Mouse (Mus musculus): ENCODE results near the gene Gigyf1. TPM values are rescaled to one million over a fixed set of nuclear protein-coding genes. Genes with fewer than 3 reads are reported as not detected.

The Gigyf1 gene
- polyA plus RNA-seq, 1 experiment from 2014 or later, result 15.9 TPM

DNA sequence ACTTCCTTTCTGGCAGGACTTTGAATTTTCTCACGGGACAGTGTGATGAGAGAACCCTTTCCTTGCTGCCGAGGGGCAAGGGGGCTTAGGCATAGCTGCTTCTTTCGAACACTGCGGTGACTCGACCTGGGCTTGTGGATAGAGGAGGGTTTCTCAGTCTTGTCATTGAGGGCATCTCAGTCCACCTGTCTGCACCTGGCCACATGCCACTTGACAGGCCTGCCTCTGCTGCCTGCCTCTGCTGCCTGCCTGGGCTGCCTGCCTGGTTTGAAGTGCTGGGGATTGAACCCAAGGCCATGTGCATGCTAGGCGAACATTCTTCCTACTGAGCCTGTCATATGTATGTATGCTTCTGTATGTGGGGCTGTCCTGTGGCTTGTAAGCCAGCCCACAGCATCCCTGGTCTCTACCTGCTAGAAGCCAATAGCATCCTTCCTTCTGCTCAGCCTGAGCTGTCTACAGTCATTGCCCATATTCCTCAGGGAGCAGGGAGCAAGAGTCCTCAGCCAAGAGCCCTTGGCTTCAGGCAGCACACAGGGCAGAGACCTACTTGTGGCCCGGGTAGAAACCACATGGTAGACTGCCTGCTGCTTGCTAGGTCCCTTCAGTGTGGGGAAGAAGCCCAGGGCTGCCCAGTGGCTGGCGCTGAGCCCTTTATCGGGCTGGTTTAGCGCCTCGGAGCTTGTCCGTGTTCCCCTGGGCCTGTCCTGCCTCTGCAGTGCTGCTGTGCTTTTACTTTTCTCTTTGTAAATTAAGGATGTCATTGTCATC is 4.2 kb upstream of the Gigyf1 start:
- DNase-seq (ENCODE audit: low spot score), result no peak

DNA sequence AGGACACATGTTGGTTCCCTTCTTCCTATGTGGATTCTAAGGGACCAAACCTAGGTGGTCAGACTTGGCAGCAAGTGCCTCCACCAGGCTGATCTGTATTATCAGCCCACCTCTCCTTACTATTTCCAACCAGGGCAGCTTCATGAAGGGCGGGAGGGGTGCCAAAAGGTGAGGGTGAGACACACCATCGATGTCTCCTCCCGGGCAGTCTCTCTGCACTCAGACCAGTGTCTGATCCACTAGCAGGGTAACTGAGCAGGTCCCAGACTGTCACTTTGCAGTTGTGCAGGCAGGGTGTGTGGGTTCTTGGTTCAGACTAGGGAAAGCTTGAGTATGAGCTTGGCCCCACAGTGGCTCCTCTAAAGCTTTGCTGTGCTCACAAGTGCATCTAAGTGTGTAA is 3.5 kb upstream of the Gigyf1 start:
- no peak for DNase-seq (ENCODE audit: low spot score)

DNA sequence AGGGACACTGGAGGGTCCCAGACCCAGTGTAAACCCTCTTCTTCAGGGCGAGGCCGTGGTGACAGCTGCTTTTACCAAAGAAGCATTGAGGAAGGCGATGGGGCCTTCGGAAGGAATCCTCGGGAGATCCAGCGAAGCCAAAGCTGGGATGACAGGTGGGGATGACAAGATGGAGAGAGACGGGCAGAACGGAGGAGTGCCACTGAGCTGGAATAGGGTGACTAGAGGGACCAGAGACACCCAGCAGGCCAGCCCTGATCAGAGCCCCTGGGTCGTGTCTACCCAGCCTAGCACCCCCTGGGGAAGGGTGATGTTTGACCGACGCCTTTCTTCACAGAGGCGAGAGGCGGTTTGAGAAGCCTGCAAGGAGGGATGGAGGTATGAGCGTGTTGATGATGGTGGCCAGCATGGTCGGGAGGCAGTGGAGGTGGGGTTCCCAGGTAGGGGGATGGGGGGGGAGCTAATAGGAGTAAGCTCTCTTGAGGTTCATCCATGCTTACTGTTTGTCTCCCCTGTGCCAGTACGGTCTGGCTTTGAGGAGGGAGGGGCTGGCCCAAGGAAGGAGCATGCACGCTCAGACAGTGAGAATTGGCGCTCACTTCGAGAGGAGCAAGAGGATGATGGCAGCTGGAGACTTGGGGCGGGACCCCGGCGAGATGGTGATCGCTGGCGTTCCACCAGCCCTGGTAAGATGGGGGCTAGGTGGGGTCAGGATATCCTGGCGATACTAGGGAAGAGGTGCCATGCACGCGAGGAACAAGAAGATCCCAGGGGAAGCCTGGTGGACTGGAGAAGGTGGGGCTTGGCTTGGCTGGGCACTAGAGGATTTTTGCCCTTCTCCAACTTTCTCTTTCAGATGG is 1.6 kb downstream of the Gigyf1 start:
- no peak for DNase-seq (ENCODE audit: low spot score)

DNA sequence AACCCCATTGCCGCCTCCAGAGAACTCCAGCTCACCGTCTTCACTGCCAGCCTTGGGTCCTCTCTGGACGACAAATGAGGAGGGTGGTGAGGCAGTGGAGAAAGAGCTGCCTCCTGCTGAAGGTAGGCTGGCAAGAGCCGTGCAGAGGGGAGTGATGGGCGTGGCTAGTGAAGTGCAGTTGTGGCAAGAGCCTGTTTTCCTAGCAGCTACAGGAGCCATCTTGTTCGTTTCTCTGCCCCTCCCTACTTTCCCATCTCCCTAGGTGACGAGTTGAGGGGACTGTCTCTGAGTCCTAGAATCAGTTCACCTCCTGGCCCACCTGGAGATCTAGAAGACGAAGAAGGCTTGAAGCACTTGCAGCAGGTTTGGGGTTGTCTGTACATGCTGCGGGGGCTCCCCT is 3.5 kb downstream of the Gigyf1 start:
- DNase-seq (ENCODE audit: low spot score), result no peak

DNA sequence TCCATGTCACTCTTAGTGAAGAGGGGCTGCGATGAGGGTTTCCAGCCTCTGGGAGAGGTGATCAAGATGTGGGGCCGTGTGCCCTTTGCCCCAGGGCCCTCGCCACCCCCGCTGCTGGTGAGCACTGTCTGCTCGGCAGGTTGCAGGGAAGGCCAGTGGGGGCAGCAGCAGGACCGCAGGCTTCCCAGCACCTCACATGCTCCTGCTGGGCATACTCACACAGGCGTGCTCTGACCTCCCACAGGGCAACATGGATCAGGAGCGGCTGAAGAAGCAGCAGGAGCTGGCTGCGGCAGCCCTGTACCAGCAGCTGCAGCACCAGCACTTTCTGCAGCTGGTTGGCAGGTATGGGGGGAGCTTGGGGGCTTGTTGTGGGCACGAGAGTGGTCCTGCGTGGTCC is 4.4 kb downstream of the Gigyf1 start:
- no peak for DNase-seq (ENCODE audit: low spot score)

DNA sequence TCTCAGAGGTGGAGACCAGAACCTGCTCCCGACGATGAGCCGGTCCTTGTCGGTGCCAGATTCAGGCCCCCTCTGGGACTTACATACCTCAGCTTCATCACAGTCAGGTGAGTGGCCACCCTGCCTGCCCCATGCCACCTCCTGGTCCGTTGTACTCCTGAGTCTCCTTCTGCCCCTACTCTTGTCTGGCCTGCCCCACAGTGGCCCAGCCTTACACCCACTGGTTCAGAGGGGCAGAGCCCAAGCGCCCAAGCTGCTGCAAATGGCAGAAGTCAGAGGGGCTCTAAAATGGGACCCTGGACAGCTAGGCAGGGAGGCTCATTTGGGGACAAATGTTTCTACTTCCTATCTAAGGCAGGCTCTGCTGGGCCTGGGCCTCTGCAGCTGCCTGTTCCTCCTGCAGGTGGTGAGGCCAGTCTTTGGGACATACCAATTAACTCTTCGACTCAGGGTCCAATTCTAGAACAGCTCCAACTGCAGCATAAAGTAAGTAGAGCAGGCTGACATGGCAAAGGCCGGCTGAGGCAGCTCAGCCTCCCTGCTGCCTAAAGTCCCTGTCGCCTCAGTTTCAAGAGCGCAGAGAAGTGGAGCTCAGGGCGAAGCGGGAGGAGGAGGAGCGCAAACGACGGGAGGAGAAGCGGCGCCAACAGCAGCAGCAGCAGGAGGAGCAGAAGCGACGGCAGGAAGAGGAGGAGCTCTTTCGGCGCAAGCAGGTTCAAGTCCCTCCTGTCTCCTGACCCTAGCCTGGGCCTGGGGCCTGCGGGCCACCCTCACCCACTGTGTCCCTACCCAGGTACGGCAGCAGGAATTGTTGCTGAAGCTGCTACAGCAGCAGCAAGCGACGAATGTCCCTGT is 5.3 kb downstream of the Gigyf1 start:
- DNase-seq (ENCODE audit: low spot score), result no peak

DNA sequence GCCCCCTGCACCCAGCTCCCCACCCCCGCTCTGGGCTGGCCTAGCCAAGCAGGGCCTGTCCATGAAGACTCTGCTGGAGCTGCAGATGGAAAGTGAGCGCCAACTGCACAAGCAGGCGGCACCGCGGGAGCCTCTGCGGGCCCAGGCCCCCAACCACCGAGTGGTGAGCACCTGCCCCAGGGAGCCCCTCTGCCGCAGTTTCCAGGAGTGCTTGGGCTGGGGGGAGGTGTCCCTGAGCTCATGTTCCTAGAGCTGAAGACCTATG is 5.8 kb downstream of the Gigyf1 start:
- no peak for DNase-seq (ENCODE audit: low spot score)

DNA sequence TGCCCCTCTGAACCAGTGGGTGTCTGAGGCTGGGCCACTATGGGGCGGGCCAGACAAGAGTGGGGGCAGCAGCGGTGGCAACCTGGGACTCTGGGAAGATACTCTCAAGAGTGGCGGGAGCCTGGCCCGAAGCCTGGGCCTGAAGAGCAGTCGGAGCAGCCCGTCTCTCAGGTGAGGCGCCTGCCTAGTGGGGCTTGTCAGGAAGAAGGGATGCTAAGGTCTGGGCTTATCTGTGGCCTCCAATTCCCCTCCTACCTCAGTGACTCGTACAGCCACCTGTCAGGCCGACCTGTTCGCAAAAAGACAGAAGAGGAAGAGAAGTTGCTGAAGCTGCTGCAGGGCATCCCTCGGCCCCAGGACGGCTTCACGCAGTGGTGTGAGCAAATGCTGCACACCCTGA is 6.3 kb downstream of the Gigyf1 start:
- no peak for DNase-seq (ENCODE audit: low spot score)

DNA sequence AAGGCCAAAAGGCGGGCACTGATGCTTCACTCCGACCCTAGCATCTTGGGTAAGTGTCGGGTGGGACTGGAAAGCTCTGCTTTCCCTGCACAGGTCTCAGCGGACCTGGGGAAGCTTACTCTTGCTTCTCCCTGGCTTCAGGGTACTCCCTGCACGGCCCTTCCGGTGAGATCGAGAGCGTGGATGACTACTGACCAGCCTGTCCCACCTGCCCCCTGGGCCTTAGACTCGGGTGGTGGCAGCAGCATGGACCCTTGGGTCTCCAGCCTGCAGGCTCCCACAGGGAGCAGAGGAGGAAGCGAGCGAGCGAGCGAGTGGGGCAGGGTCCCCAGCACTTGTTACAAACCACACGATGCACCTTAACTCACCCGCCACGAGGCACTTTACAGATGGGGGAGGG is 7.2 kb downstream of the Gigyf1 start:
- no peak for DNase-seq (ENCODE audit: low spot score)

DNA sequence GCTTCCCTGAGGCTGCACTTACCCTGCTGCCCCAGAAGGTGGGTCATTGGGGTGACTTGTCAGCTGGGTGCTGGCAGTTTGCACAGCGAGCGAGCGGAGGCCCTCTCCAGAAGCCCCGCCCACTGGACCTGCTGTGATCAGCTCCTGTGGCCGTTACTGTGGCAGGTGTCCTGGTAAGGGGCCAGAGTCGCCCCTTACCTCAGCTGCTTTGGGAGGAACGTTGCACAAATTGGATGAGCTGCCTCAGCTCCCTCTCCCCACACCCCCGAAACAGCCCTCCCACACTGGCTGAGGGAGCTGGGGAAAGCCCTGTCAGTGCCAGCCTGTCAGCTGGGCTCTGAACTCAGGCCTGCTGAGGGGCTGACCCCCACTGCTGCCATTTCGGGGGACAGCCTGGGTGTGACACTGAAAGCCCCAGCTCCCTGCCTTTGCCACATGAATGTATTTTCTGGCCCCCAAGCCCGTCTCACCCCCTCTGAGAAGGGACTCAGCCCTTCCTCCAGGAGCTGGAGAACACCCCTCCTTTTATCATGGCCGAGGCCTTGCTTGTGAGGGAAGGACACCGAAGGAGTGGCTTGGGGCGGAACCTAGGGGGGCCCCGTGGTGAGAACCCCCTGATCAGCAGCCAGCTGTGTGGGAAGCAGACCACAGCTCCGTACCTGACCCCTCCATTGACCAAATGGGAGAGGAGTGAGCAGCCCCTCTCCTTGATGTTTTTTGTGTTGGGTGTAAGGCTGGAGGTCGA is 8.0 kb downstream of the Gigyf1 start:
- DNase-seq (ENCODE audit: low spot score), result peak; percentile 42

DNA sequence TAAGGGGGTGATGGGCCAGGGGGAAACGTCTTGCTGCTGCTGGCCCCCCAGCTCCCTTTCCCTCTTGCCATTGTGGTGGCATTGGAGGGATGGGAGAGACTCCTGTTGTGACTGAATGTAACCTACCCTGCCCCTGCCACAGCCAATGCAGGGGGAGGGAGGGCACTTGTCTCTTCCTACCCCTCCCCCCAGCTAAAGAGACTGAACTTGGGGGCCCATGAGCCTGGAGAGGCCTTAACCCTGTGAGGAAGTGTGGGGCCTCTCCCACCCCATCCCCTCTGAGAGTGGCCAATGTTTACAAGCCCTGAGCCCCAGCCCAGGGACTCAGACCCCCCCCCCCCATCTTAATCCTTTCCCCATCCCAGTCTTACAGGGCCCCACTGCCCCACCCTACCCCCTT is 9.1 kb downstream of the Gigyf1 start:
- DNase-seq (ENCODE audit: low spot score), result no peak

DNA sequence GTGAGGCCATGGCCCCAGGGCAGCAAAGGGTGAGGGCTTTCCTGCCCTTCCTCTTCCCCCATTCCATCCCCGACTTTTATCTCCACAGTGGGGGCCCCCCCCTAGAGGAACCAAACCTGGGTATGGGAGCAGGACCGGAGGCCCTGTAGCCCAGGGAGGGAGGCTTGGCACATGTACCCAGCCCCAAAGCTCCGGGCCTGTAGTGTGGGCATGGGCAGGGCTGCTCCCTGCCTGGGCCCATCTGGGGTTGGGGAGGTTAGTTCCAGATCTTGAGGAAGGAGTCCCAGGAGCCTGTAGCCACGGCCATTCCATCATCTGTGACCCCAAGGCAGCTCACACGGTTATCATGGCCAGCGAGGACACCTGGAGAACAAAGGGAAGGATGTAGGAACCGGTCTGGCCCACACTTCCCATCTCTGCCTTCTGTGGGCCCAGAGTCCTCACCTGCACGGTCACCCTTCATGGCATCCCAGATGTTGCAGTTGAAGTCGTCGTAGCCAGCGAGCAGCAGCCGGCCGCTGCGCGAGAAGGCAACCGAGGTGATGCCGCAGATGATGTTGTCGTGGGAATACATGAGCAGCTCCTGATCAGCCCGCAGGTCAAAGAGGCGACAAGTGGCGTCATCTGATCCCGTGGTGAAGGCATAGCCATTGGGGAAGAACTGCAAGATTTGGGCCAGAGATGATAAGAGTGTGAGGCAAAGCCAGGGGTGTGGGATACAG is 10.1 kb downstream of the Gigyf1 start:
- DNase-seq (ENCODE audit: low spot score), result no peak

DNA sequence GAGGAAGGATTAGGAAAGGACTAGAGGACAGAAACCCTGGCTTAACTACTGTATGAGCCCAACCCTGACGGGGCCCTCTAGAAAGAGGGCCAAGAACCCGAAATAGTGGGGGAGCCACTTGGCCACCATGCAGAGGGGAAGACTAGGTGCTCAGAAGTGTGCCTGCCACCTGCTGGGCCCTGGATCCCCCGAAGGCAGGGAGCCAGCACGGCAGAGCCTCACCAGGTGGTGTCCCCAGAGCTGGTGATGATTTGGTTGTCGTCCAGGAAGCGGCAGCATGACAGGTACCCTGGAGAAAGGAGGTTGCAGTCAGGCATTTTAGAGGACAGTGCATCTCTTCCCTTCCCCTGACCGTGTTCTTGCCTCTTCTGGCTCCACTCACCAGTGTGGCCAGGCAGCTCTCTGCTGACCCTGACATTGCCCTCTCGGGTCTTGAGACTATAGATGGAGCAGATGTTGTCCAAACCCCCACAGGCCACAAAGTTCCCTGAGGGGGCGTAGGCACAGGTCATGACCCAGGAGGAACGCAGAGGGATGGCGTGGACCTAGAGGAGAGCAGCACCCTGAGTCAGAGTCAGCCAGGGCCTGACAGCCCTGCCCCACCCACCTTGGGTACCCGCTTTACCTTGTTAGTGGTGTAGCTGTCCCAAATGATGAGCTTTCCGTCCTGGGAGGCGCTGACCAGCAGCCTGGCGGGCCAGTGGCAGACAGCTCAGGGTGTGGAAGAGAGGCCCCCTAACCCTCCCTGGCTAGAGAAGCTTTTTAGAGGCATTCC is 11.1 kb downstream of the Gigyf1 start:
- no peak for DNase-seq (ENCODE audit: low spot score)

DNA sequence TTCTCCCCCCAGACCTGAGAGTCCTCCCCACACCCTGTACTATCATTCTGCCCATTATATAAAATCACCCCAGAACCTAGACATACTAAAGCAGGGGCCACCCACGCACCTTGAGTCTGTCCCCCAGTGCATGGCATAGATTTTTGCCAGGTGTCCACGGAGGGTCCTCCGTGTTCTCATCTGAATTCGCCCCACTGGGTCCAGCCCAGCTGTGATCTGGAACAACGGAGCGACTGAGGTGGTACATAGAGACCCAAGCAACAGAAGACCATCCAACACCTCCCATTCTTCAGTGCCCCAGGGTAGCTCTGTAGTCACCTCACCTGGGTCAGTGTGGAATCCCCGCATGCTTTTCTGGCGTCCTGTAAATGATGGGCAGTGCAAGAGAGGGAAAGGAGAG is 11.7 kb downstream of the Gigyf1 start:
- DNase-seq (ENCODE audit: low spot score), result no peak

DNA sequence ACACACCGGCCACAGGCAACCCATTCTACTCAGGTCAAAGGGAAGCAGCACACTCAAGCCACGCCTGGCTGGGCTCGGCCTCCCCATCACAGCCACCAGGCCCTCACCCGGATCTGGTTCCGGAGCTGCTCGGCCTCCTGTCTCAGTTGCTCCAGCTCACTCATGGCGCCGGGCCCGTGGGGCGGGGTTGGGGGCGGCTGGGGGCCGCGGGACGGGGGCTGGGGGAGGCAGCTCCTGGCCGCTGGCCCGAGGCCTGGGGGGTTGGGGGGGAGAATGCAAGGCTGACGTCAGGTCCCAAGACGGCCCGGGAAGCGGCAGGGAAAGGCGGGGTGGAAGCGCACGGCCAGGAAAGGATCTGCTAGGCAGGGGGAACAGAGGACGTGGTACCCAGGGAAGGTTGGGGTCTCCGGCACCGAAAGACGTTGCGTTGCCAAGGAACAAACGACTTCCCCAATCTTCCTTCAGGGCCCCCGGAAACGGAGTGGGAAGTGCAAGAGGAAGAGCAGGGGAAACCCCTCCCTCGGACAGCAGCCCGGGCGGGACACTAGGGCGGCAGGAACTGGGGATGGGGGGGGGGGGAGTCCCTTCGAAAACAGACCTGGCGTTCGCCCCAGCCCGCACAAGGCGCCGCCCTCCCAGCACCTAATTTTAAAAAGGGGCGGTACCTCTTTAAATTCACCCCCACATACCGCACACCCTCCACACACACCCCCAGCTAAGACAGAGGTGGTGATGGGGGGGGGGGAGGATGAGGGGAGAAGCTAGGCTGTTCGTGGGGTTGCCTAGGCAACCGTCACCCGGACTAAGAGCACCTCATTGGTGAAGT is 12.5 kb downstream of the Gigyf1 start:
- peak; percentile 80 for DNase-seq (ENCODE audit: low spot score)

DNA sequence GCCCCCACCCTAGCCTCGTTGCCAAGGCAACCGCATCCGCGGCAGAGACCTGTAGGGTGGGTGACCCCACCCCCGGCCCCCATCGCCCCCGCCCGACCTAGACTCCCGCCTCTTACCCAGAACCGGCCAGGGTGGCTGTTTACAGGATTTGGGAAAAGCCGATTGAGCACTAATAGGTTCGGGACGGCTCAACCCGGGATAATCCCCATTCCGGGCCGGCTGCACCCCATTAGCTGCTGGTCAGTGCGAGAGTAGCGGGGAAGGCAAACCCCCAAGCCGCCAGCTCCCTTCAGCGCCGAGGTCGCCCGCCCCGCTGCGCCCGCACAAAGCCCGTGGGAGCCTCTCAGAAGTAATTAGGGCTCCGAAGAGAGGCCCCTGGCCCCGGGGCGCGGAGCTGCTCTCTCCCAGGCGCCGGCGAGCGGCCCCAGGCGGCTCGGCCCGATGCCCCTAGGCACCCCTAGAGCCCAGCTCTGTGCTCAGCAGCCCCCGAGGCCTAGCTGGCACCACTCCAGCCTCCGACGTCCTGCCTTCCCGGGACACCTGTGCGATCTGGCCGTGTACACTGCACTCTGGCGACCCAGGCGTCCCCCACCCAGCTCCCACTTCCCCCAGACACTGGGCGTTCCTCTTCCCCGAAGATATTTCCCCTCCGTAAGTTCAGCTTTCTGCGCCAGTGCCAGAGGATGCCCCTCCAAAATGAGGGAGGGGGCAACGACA is 13.2 kb downstream of the Gigyf1 start:
- no peak for DNase-seq (ENCODE audit: low spot score)

DNA sequence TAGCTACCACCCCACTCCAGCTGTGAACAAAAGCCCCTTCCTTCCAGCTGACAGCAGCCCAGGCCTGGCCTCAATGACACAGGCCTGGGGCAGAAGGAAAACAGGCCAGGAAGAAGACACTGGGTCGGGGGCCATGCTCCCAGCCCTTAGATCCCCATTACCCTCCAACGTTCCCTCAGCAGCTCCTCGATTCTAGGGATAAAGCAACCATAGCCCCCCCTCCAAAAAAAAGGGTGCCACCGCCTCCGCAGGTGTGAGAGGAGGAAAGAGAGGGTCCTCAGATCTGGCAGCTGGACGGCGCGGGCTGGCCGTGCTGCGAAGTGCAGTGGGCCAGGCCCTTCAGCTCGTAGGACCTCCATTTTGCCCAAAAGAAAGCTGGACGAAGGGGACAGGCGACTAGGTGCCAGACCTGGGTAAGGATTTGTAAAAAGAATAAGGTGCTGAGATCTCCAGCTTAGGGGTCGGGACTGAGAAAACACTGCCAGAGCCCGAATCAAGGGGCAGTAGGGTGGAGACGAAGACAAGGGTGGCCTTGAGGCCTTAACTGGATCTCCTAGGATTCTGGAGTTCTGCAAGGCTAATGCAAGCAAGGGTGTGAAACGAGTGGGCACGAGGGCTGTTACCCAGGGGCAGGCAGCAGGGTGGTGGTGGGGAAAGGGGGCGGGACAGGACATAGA is 13.9 kb downstream of the Gigyf1 start:
- DNase-seq (ENCODE audit: low spot score), result no peak

DNA sequence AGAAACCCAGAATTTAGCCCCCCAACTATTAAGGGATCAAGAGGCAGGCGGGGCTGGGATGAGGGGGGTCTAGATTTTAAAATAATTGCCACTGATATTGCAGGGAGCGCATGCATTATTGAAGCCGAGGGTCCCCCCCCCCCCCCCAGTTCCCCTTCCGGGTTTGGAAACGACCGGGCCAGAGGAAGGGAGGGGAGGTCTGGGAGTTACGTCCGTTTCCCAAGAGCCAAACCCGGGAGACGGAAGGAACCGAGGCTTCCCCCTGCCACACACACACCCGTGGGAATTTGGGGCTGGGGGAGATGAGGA is 14.4 kb downstream of the Gigyf1 start:
- DNase-seq (ENCODE audit: low spot score), result no peak
